Mouse (Mus musculus): Measurements from ENCODE around the gene Man2b2.

DNA sequence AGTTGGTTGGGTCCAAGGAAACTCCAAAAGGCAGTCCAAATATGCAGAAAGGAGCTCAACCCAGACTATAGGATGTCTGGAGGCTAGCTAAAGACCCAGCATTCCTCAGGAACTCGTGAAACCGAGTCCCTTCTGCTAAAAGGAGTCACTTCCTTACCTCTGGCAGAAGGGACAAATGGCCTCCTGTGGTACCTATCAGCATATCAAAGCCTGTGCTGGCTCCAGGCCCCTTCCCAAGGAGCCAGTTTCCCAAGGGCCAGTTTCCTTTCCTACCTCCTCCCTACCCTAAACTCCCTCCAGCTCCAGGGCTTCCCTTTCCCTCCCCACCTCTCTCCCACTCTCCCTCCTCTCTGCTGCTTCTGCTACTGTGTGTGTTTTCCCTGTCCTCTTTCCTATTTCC is 53.3 kb downstream of the Man2b2 start:
- TF ChIP-seq GATA1 (IDR thresholded peaks at IDR 0.05; ENCODE audit: low read length): no peak
- TF ChIP-seq TAL1 (IDR thresholded peaks at IDR 0.05; ENCODE audit: low read length): no peak
